Mouse (Mus musculus) 3134 (cell line): Measurements from ENCODE around the gene Gm14180.
"Not testable (repeated sequence)": the region's sequence is repeated elsewhere in the genome, so short reads cannot be mapped to it uniquely, and the experiment has no call there.

Experiments used
- DNase-seq: peaks from one replicate; pipeline ENCODE4 v3.0.0-alpha.2; 2011; ENCODE audit warnings: low spot score; ENCODE audit not compliant: insufficient read length; ENCODE audit errors: extremely low read depth

Gm14180 gene

GRCm38 (mm10) chr11:99734190-99734589 is at the start of gene Gm14180:
Gm14180 (minus strand) TSS chr11:99734290.
- DNase-seq, result no peak

GRCm38 (mm10) chr11:99780604-99781003 is 46.5 kb upstream of the Gm14180 start, which contains the start of gene Krtap4-8:
Krtap4-8 (minus strand) TSS chr11:99780704.
- DNase-seq, result no peak

- DNase-seq, result no peak
These were observed 44.3 kb upstream of the Gm14180 start for GRCm38 (mm10) chr11:99778401-99778800.

- DNase-seq, result not testable (repeated sequence)
These were observed 38.7 kb upstream of the Gm14180 start, which contains the start of gene Gm11595 for GRCm38 (mm10) chr11:99772813-99773212. Gm11595 (minus strand) TSS chr11:99772913.

- DNase-seq, result peak; percentile 30
These were observed 34.3 kb upstream of the Gm14180 start for GRCm38 (mm10) chr11:99768410-99768809.

- no peak for DNase-seq
These were observed 24.8 kb upstream of the Gm14180 start for GRCm38 (mm10) chr11:99758877-99759276.

- no peak for DNase-seq
These were observed 9.9 kb upstream of the Gm14180 start for GRCm38 (mm10) chr11:99743985-99744384.

GRCm38 (mm10) chr11:99724061-99724460 is 10.0 kb downstream of the Gm14180 start:
- DNase-seq, result no peak

GRCm38 (mm10) chr11:99718759-99719158 is 15.3 kb downstream of the Gm14180 start:
- DNase-seq, result no peak

GRCm38 (mm10) chr11:99690463-99690862 is 43.6 kb downstream of the Gm14180 start, which contains the start of gene Gm14190:
Gm14190 (minus strand) TSS chr11:99690740.
- no peak for DNase-seq

GRCm38 (mm10) chr11:99685235-99685634 is 48.9 kb downstream of the Gm14180 start:
- DNase-seq, result not testable (repeated sequence)
